Mouse (Mus musculus) 416B (cell line): ENCODE measurements around the gene Nfia.

Experiments used
- DNase-seq: peaks from one replicate; pipeline ENCODE4 v3.0.0; 2011; ENCODE audit warnings: low read depth

The Nfia gene

DNA sequence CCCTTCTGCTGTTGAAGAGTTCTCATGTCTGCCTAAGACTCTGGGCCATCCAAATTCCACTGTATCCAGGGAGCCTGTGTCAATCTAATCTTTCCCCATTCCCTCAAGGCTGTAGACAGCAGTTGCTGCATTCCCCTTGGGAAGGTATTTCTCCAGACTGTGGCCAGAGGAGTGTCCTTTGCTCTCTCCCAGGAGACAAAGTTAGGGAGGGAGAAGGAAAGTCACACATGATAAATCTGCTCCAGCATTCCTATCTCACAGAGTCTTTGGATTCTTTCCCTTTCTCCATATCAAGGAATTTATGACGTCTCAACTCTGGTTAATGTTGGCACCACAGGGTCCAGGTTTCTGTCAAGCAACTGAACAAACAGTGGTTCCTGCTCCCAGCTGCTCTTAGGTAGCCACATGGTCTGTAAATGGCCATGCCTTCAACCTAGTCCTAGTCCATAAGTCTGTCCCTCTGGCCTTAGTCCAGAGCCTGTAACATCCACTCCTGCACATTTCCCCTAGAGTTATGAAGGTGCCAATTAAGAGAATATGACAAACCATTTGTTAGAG is 370.4 kb downstream of the Nfia start:
- DNase-seq = no peak

DNA sequence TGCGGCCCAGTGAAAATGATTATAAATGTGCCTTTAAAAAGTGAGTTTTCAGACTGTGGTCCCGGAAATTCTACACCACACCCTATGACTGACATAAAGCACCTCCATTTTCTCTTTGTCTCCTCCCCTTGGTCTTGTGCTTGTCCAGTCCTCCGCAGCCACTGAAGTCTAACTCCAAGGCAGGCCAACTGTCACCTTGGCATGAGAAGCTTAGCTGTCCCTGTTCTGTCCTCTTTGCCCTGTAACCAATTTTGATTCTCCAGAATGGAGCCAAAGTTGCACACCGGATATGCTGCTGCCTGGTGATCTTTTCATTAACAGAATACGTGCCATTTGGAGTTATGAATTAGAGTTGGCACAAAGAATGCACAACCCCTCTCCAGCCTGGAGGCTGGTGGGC is 378.0 kb downstream of the Nfia start:
- no peak for DNase-seq

DNA sequence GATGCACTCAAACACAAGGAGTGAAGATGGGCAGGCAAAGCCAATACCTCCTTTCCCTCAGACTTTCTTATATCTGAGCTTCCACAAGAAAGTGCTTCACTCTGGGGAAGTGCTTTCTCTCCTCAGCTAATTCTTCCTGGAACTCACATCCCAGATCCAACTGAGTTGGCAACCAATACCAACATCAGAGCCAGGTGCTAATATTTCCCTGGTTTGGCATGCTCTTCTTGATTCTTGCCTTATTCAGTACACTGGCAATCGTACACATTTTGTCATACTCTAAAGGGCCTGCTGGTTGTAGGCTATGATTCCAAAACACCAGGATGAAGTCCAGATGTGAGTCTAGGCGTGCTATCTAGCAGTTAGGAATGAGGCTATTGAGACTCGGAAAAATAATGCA is 385.4 kb downstream of the Nfia start:
- no peak for DNase-seq

DNA sequence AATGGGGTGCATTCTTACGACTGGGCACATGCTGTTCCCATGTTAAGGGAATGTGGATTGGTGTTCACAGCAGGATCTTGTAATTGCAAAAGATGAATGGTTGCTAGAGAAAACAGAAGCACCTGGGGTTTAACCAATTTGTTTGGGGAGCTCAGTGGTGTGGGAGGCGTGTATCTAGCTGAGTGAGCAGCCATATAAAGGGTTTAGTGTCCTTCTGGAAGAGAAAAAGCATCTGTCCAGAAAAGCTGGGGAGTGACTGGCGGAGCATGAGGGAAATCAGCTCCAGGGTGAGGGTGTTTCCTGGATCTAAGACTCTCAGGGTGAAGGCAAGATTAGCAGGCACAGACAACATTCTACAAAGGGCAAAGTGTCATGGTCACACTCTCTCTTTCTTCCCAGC is 393.8 kb downstream of the Nfia start:
- no peak for DNase-seq
